Mouse (Mus musculus): Measurements from ENCODE around the gene AU021092. TPM values are rescaled to one million over a fixed set of nuclear protein-coding genes. Genes with fewer than 3 reads are reported as not detected.
A peak's percentile ranks its signal among the peaks of the same experiment; 100 is the strongest.

AU021092 gene
- 5.5 and 6.1 TPM in 2 replicates for polyA plus RNA-seq (2012; rRNA removed)

GRCm38 (mm10) chr16:5222140-5222539 is at the start of gene AU021092:
TSS of gene AU021092 (minus strand) at chr16:5222299.
- Histone ChIP-seq H3K4me1 (ENCODE audit: control insufficient read depth, insufficient read depth, low read length) (no peaks in the 10 kb centered on the region), H3K4me3 (replicated peaks; ENCODE audit: insufficient read depth, low read depth, low read length) (no peak within 1 kb of the TSS), H3K27ac (ENCODE audit: insufficient read depth, low read length) (no peak within 1 kb of the TSS), H3K27me3 (ENCODE audit: control insufficient read depth, insufficient read depth, low read length) (no peaks in the 10 kb centered on the region; the same call in 1 of the 2 replicates)
- no peak for TF ChIP-seq CTCF (IDR thresholded peaks at IDR 0.05; ENCODE audit: borderline replicate concordance, insufficient read depth, low read depth, low read length)
- no peak for TF ChIP-seq POLR2A (IDR thresholded peaks at IDR 0.05; ENCODE audit: borderline replicate concordance, insufficient read depth, low read length)
- no peak for DNase-seq
- WGBS, result 71% methylated on average over 6 of the region's 6 CpGs

GRCm38 (mm10) chr16:5271411-5272035 is 49.4 kb upstream of the AU021092 start:
- Histone ChIP-seq H3K4me1 (ENCODE audit: control insufficient read depth, insufficient read depth, low read length) (no peaks in the 10 kb centered on the region), H3K4me3 (replicated peaks; ENCODE audit: insufficient read depth, low read depth, low read length) (no peak overlapping the region), H3K27me3 (ENCODE audit: control insufficient read depth, insufficient read depth, low read length) (no peaks in the 10 kb centered on the region), H3K27ac (ENCODE audit: insufficient read depth, low read length) (no peak overlapping the region)
- TF ChIP-seq CTCF (IDR thresholded peaks at IDR 0.05; ENCODE audit: borderline replicate concordance, insufficient read depth, low read depth, low read length), result no peak
- no peak for TF ChIP-seq POLR2A (IDR thresholded peaks at IDR 0.05; ENCODE audit: borderline replicate concordance, insufficient read depth, low read length)
- no peak for DNase-seq
- 86% methylated on average over 4 of the region's 4 CpGs for WGBS

- TF ChIP-seq POLR2A (IDR thresholded peaks at IDR 0.05; ENCODE audit: borderline replicate concordance, insufficient read depth, low read length) (no peak), CTCF (IDR thresholded peaks at IDR 0.05; ENCODE audit: borderline replicate concordance, insufficient read depth, low read depth, low read length) (no peak)
- H3K27ac ChIP-seq (ENCODE audit: insufficient read depth, low read length), result no peak overlapping the region
- DNase-seq, result no peak
- H3K4me1 ChIP-seq (ENCODE audit: control insufficient read depth, insufficient read depth, low read length), result no peaks in the 10 kb centered on the region
- H3K27me3 ChIP-seq (ENCODE audit: control insufficient read depth, insufficient read depth, low read length), result no peaks in the 10 kb centered on the region
- H3K4me3 ChIP-seq (replicated peaks; ENCODE audit: insufficient read depth, low read depth, low read length), result no peak overlapping the region
- WGBS, result 83% methylated on average over 7 of the region's 7 CpGs
These were observed 41.8 kb upstream of the AU021092 start for GRCm38 (mm10) chr16:5263926-5264325.

- TF ChIP-seq POLR2A (IDR thresholded peaks at IDR 0.05; ENCODE audit: borderline replicate concordance, insufficient read depth, low read length) (no peak), CTCF (IDR thresholded peaks at IDR 0.05; ENCODE audit: borderline replicate concordance, insufficient read depth, low read depth, low read length) (no peak)
- DNase-seq, result no peak
- Histone ChIP-seq H3K27ac (ENCODE audit: insufficient read depth, low read length) (no peak overlapping the region), H3K4me1 (ENCODE audit: control insufficient read depth, insufficient read depth, low read length) (no peaks in the 10 kb centered on the region), H3K4me3 (replicated peaks; ENCODE audit: insufficient read depth, low read depth, low read length) (no peak overlapping the region), H3K27me3 (ENCODE audit: control insufficient read depth, insufficient read depth, low read length) (no peaks in the 10 kb centered on the region)
- WGBS, result 91% methylated on average over 8 of the region's 8 CpGs
These were observed 41.1 kb upstream of the AU021092 start for GRCm38 (mm10) chr16:5263156-5263555.

- peak; percentile 91 to 92 for DNase-seq
- 2% methylated on average over 57 of the region's 57 CpGs for WGBS
- H3K27me3 ChIP-seq (ENCODE audit: control insufficient read depth, insufficient read depth, low read length), result no peaks in the 10 kb centered on the region
These were observed 33.8 kb upstream of the AU021092 start, which contains the start of gene Eef2kmt for GRCm38 (mm10) chr16:5255779-5256496. TSS of gene Eef2kmt (minus strand) at chr16:5255983.

DNA sequence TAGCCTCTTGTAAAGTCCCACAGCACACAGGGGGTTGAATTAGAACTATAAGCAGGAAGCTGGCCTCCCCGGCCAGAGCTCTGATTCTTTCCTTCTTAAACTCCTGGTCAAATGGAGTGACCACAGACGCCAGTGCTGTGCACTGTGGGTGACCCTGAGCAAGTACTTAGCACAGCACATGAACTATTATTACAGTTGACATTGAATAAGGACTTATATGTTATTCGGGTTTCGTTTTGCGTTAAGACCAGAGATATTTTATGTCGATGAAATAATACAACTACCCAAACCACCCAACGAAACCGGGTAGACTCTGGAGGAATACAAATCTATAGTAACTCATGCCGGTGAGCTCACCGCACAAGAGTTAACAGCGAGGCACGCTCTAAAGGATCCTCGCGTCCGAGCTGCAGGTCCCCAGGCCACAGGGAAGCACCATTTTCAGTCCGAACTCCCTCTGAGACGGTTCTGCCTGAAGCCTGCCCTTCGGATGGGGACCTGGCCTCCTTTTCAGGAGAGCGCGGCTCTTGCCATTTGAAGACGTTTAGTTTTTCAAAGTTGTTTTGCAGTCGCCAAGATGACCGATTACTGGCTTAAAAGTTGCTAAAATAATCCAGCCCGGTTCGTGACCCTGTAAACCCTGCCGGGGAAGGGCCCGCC is 33.1 kb upstream of the AU021092 start:
- 5% methylated on average over 27 of the region's 27 CpGs for WGBS
- TF ChIP-seq POLR2A (IDR thresholded peaks at IDR 0.05; ENCODE audit: borderline replicate concordance, insufficient read depth, low read length) (no peak), CTCF (IDR thresholded peaks at IDR 0.05; ENCODE audit: borderline replicate concordance, insufficient read depth, low read depth, low read length) (no peak)
- Histone ChIP-seq H3K4me1 (ENCODE audit: control insufficient read depth, insufficient read depth, low read length) (no peaks in the 10 kb centered on the region), H3K27me3 (ENCODE audit: control insufficient read depth, insufficient read depth, low read length) (no peaks in the 10 kb centered on the region), H3K27ac (ENCODE audit: insufficient read depth, low read length) (no peak overlapping the region), H3K4me3 (replicated peaks; ENCODE audit: insufficient read depth, low read depth, low read length) (peak overlapping the region; percentile 67)
- no peak for DNase-seq

More at GRCm38 (mm10) chr16:5255779-5256496, 33.8 kb upstream of the AU021092 start, which contains the start of gene Eef2kmt:
- TF ChIP-seq POLR2A (IDR thresholded peaks at IDR 0.05; ENCODE audit: borderline replicate concordance, insufficient read depth, low read length) (no peak), CTCF (IDR thresholded peaks at IDR 0.05; ENCODE audit: borderline replicate concordance, insufficient read depth, low read depth, low read length) (peak; percentile 52; the same call in 1 of the 2 replicates)
- Histone ChIP-seq H3K27ac (ENCODE audit: insufficient read depth, low read length) (no peak within 1 kb of the TSS), H3K4me1 (ENCODE audit: control insufficient read depth, insufficient read depth, low read length) (no peaks in the 10 kb centered on the region), H3K4me3 (replicated peaks; ENCODE audit: insufficient read depth, low read depth, low read length) (peak within 1 kb of the TSS; percentile 67)

DNA sequence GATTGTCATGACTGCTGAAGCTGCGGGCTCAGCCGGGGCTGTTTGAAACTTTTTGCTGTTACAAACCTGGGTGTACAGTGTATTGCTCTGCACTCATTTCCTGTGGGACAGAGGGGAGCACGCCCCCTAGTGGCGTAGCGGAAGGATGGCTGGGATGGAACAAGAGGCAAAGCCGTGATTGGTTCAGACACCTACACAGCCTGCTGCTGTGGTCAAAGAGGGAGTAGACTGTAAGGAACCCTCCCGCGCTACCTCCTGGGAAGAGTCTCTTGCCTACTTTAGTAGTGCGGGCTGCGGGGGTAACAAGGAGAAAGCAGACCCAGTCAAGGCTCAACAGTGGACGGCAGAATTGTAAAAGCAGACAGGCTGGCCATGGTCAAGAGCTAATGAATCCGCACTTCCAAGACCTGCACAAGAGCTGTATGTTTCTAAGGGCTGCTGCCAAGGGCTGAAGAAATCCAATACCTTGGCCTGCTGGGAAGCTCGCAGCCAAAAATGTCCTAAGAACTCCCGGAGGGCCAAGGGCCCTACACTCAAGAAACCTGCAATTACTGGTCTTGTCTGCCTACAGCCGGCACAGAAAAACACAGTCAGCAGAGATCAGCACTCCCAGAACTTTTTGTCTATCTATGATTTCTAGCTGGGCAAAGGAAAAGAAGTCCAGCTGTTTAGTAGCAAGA is 32.4 kb upstream of the AU021092 start:
- 10% methylated on average over 15 of the region's 15 CpGs for WGBS
- peak; percentile 51 to 53 for DNase-seq
- no peaks in the 10 kb centered on the region for H3K4me1 ChIP-seq (ENCODE audit: control insufficient read depth, insufficient read depth, low read length)
- H3K4me3 ChIP-seq (replicated peaks; ENCODE audit: insufficient read depth, low read depth, low read length), result no peak overlapping the region
- H3K27me3 ChIP-seq (ENCODE audit: control insufficient read depth, insufficient read depth, low read length), result no peaks in the 10 kb centered on the region
- TF ChIP-seq POLR2A (IDR thresholded peaks at IDR 0.05; ENCODE audit: borderline replicate concordance, insufficient read depth, low read length) (no peak), CTCF (IDR thresholded peaks at IDR 0.05; ENCODE audit: borderline replicate concordance, insufficient read depth, low read depth, low read length) (peak; percentile 73)
- H3K27ac ChIP-seq (ENCODE audit: insufficient read depth, low read length), result no peak overlapping the region

All from cerebellum, adult 2 months (tissue).